Mouse (Mus musculus): ENCODE measurements around the gene Hba-x. TPM values are rescaled to one million over a fixed set of nuclear protein-coding genes. Genes with fewer than 3 reads are reported as not detected.
"Not testable (repeated sequence)": the region's sequence is repeated elsewhere in the genome, so short reads cannot be mapped to it uniquely, and the experiment has no call there.

Hba-x gene
- polyA plus RNA-seq, 1 experiment, result not detected

GRCm38 (mm10) chr11:32277736-32278457 lies 1.7 kb downstream of the Hba-x start:
- no peak for TF ChIP-seq CTCF (IDR thresholded peaks at IDR 0.05; ENCODE audit: insufficient read depth, low read depth, low read length)
- no peak for TF ChIP-seq POLR2A (IDR thresholded peaks at IDR 0.05; ENCODE audit: insufficient read depth, low read depth, low read length)
- 79% methylated on average over 21 of the region's 21 CpGs for WGBS

DNA sequence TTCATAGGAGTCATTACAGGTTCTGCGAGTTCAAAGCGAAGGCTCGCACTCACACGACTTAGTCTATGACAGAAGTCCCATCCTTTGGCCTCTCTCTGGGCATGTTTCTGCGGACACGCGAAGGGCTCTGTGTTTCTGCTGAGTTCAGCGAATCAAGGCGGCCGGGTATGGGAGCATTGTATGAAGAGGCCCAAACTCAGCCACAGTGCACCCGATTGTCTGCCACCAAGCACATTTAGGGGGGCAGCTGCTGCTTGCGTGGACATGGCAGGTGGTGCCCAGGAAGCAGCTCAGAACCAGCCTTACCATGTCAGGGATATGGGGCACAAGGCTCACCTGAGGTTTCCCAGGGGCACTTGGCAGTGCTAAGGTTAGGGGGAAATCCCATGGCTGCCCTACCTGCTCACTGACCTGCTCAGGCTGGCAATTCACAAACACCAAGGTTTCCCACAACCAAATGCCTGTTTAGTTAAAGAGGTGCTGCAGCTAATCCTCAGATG lies 2.3 kb downstream of the Hba-x start:
- WGBS, result 85% methylated on average over 12 of the region's 12 CpGs
- Histone ChIP-seq H3K27ac (ENCODE audit: insufficient read depth, low read depth, low read length) (no peak overlapping the region), H3K4me1 (ENCODE audit: control insufficient read depth, insufficient read depth, low read length) (no peaks in the 10 kb centered on the region), H3K4me3 (ENCODE audit: insufficient read depth, low read depth, low read length) (no peak overlapping the region)
- TF ChIP-seq CTCF (IDR thresholded peaks at IDR 0.05; ENCODE audit: insufficient read depth, low read depth, low read length) (no peak), POLR2A (IDR thresholded peaks at IDR 0.05; ENCODE audit: insufficient read depth, low read depth, low read length) (no peak)

More at GRCm38 (mm10) chr11:32277736-32278457, 1.7 kb downstream of the Hba-x start:
- no peaks in the 10 kb centered on the region for H3K4me1 ChIP-seq (ENCODE audit: control insufficient read depth, insufficient read depth, low read length)
- H3K4me3 ChIP-seq (ENCODE audit: insufficient read depth, low read depth, low read length), result no peak overlapping the region
- H3K27ac ChIP-seq (ENCODE audit: insufficient read depth, low read depth, low read length), result no peak overlapping the region

- Histone ChIP-seq H3K27ac (ENCODE audit: insufficient read depth, low read depth, low read length) (no peak overlapping the region), H3K4me3 (ENCODE audit: insufficient read depth, low read depth, low read length) (no peak overlapping the region), H3K4me1 (ENCODE audit: control insufficient read depth, insufficient read depth, low read length) (no peaks in the 10 kb centered on the region)
- TF ChIP-seq CTCF (IDR thresholded peaks at IDR 0.05; ENCODE audit: insufficient read depth, low read depth, low read length) (no peak), POLR2A (IDR thresholded peaks at IDR 0.05; ENCODE audit: insufficient read depth, low read depth, low read length) (no peak)
- WGBS, result 81% methylated on average over 2 of the region's 2 CpGs
Observed at GRCm38 (mm10) chr11:32280646-32281045, 4.4 kb downstream of the Hba-x start.

DNA sequence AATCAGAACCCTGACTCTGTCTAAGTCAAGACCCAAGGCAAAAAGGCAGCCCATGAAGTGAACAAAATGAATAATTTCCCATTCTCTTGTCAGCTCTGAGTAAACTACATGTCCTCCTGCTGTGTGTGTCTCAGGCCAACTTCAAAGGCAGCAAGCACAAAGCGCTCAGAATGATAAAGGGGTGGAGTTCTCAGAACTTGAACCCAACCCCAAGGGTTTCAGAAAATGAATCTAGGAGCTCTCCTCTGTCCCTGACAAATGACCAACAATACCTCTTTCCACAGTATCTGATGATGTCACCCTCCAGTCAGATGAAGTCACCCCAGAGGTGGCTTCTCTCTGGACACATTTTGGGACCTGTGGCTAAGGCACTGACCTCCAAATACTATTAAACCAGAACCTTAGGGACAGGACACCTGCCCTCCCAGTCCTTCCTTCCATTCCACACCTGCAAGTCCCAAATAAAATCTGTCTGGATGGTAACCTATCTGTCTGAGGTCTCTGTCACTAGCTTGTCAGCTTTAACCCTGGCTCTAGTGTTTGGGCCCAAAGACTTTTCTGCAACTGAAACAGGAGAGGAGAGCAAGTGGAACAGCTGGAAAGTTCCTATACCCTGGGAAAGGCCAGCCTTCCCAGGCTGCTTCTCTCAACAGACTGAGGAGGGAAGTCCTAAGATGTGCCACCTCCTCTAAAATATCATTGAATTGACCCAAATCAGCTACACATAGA lies 5.4 kb downstream of the Hba-x start:
- H3K27ac ChIP-seq (ENCODE audit: insufficient read depth, low read depth, low read length), result no peak overlapping the region
- TF ChIP-seq CTCF (IDR thresholded peaks at IDR 0.05; ENCODE audit: insufficient read depth, low read depth, low read length) (no peak), POLR2A (IDR thresholded peaks at IDR 0.05; ENCODE audit: insufficient read depth, low read depth, low read length) (no peak)
- WGBS, result 86% methylated on average over 1 of the region's 1 CpGs

DNA sequence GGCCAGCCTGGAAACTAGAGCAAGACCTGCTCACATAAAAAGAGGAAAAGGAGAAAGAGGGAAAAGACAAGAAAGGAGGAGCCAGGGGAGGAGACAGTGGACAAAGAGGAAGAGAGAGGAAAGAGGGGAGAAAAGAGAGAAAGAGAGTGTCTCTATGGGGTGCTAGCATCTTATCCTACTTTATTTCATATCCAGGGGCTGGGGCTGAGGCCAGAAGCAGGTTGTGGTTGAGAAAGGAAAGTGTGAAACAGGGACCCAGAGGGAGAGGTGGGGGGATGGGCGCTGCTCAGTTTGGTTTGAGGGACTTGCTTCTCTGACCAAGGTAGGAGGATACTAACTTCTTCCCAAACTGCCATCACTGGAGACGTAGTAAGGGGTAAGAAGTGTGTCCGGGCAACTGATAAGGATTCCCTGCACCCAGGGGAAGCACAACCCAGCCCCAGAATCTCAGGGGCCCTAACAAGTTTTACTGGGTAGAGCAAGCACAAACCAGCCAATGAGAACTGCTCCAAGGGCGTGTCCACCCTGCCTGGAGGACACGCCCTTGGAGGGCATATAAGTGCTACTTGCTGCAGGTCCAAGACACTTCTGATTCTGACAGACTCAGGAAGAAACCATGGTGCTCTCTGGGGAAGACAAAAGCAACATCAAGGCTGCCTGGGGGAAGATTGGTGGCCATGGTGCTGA lies 7.0 kb downstream of the Hba-x start, which contains the start of gene Hba-a1:
TSS of gene Hba-a1 (plus strand) at position 421 of the 687 bp plus-strand sequence.
- WGBS, result 64% methylated on average over 1 of the region's 5 CpGs

More for the DNA sequence above, 5.4 kb downstream of the Hba-x start:
- Histone ChIP-seq H3K4me3 (ENCODE audit: insufficient read depth, low read depth, low read length) (no peak overlapping the region), H3K4me1 (ENCODE audit: control insufficient read depth, insufficient read depth, low read length) (no peaks in the 10 kb centered on the region)

DNA sequence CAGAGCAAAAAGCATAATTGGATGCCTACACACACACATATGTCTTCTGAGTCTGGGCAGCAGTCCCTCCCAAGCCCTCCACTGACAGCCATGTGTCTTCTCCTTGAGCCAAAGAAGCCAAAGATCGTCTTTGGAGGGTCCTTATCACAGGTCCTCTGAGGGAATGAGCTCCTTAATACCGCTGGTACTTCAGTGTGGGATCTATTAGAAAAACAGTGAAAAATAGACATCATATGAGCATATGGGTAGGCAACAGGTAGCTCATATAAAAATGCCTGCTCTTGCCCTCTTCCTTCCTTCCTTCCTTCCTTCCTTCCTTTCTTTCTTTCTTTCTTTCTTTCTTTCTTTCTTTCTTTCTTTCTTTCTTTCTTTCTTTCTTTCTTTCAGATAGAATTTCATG lies 8.4 kb downstream of the Hba-x start:
- not testable (repeated sequence) for H3K4me3 ChIP-seq (ENCODE audit: insufficient read depth, low read depth, low read length); H3K4me1 ChIP-seq (ENCODE audit: control insufficient read depth, insufficient read depth, low read length); H3K27ac ChIP-seq (ENCODE audit: insufficient read depth, low read depth, low read length)
- whole genome bisulfite sequencing, result 67% methylated on average over 2 of the region's 2 CpGs

More for the DNA sequence above, 7.0 kb downstream of the Hba-x start, which contains the start of gene Hba-a1:
- not testable (repeated sequence) for H3K4me3 ChIP-seq (ENCODE audit: insufficient read depth, low read depth, low read length); H3K27ac ChIP-seq (ENCODE audit: insufficient read depth, low read depth, low read length); H3K4me1 ChIP-seq (ENCODE audit: control insufficient read depth, insufficient read depth, low read length)

- Histone ChIP-seq H3K27ac (ENCODE audit: insufficient read depth, low read depth, low read length) (no peak overlapping the region), H3K4me1 (ENCODE audit: control insufficient read depth, insufficient read depth, low read length) (no peaks in the 10 kb centered on the region), H3K4me3 (ENCODE audit: insufficient read depth, low read depth, low read length) (no peak overlapping the region)
- 83% methylated on average over 7 of the region's 7 CpGs for WGBS
- TF ChIP-seq POLR2A (IDR thresholded peaks at IDR 0.05; ENCODE audit: insufficient read depth, low read depth, low read length), result no peak
- TF ChIP-seq CTCF (IDR thresholded peaks at IDR 0.05; ENCODE audit: insufficient read depth, low read depth, low read length), result no peak
Observed at GRCm38 (mm10) chr11:32285031-32285775, 9.0 kb downstream of the Hba-x start.

- not testable (repeated sequence) for H3K4me1 ChIP-seq (ENCODE audit: control insufficient read depth, insufficient read depth, low read length); H3K27ac ChIP-seq (ENCODE audit: insufficient read depth, low read depth, low read length); H3K4me3 ChIP-seq (ENCODE audit: insufficient read depth, low read depth, low read length)
Observed at GRCm38 (mm10) chr11:32285887-32286286, 9.7 kb downstream of the Hba-x start.
